Mouse (Mus musculus) hindbrain, embryonic 11.5 days (tissue): ENCODE results near the gene Olfr63. TPM values are rescaled to one million over a fixed set of nuclear protein-coding genes. Genes with fewer than 3 reads are reported as not detected.

ENCODE experiments used
- polyA plus RNA-seq: library from polyadenylated mRNA; unstranded; fragments of >200 nt; fragmentation: Nextera tagmentation; extraction: Ambion mirVana; gene quantifications from 2 replicates; pipeline ENCODE4 v1.2.1, GENCODE M21; 2014

The Olfr63 gene
- polyA plus RNA-seq, 1 experiment from 2014 or later: 0.05 TPM

Other genes with a start within 250 kb of the Olfr63 start
- gene Zfp763, start 231.3 kb upstream of the Olfr63 start, polyA plus RNA-seq: 20.6 and 24.5 TPM in 2 replicates
- gene 4921501E09Rik, start 196.6 kb upstream of the Olfr63 start, polyA plus RNA-seq: not detected in 2 replicates
- gene Zfp563, start 175.4 kb upstream of the Olfr63 start, polyA plus RNA-seq: 11.4 and 15.2 TPM in 2 replicates
- 0.14 and 0.22 TPM in 2 replicates for gene Morc2b, start 125.0 kb upstream of the Olfr63 start, polyA plus RNA-seq
- 0.04 and 0.05 TPM in 2 replicates for gene Olfr55, start 96.2 kb upstream of the Olfr63 start, polyA plus RNA-seq
- gene Olfr239, start 73.4 kb upstream of the Olfr63 start, polyA plus RNA-seq: not detected in 2 replicates
- 0.06 TPM in 1 of 2 replicates, not detected in the other for gene Olfr1564, start 43.0 kb upstream of the Olfr63 start, polyA plus RNA-seq
- 18.9 and 20.7 TPM in 2 replicates for gene Zfp955a, start 9.5 kb upstream of the Olfr63 start, polyA plus RNA-seq
- 9.8 and 10.4 TPM in 2 replicates for gene Zfp955b, start 24.9 kb downstream of the Olfr63 start, polyA plus RNA-seq
- 15.6 and 18.5 TPM in 2 replicates for gene Zfp81, start 94.2 kb downstream of the Olfr63 start, polyA plus RNA-seq
- 21.6 and 23.7 TPM in 2 replicates for gene Zfp101, start 130.0 kb downstream of the Olfr63 start, polyA plus RNA-seq
- not detected in 2 replicates for gene Actl9, start 168.2 kb downstream of the Olfr63 start, polyA plus RNA-seq